Mouse (Mus musculus): ENCODE results near the gene Aldh8a1. TPM values are rescaled to one million over a fixed set of nuclear protein-coding genes. Genes with fewer than 3 reads are reported as not detected.

The Aldh8a1 gene
- polyA plus RNA-seq, 1 experiment from 2014 or later = not detected

- 61% methylated on average over 8 of the region's 8 CpGs for WGBS
- no peak overlapping the region for H3K27ac ChIP-seq
Observed at GRCm38 (mm10) chr10:21399622-21400021, 22.5 kb downstream of the Aldh8a1 start.

GRCm38 (mm10) chr10:21400031-21400430 is 22.9 kb downstream of the Aldh8a1 start:
- no peak overlapping the region for H3K4me2 ChIP-seq
- H3K27ac ChIP-seq = no peak overlapping the region
- H3K4me3 ChIP-seq (replicated peaks) = no peak overlapping the region
- WGBS = 66% methylated on average over 7 of the region's 7 CpGs
- H3K9me3 ChIP-seq = no peaks in the 10 kb centered on the region
- no peaks in the 10 kb centered on the region for H3K36me3 ChIP-seq
- ATAC-seq (ENCODE audit: insufficient number of reproducible peaks, insufficient read depth, low FRiP score, low TSS enrichment, low read depth) = no peak
- H3K4me1 ChIP-seq (replicated peaks) = no peaks in the 10 kb centered on the region
- H3K9ac ChIP-seq (replicated peaks) = no peak overlapping the region
- H3K27me3 ChIP-seq = no peaks in the 10 kb centered on the region

More at GRCm38 (mm10) chr10:21399622-21400021, 22.5 kb downstream of the Aldh8a1 start:
- Histone ChIP-seq H3K4me1 (replicated peaks) (no peaks in the 10 kb centered on the region), H3K4me2 (no peak overlapping the region), H3K36me3 (no peaks in the 10 kb centered on the region), H3K4me3 (replicated peaks) (no peak overlapping the region), H3K9ac (replicated peaks) (no peak overlapping the region), H3K9me3 (no peaks in the 10 kb centered on the region), H3K27me3 (no peaks in the 10 kb centered on the region)
- no peak for ATAC-seq (ENCODE audit: insufficient number of reproducible peaks, insufficient read depth, low FRiP score, low TSS enrichment, low read depth)

GRCm38 (mm10) chr10:21400453-21400852 is 23.4 kb downstream of the Aldh8a1 start:
- Histone ChIP-seq H3K9ac (replicated peaks) (no peak overlapping the region), H3K9me3 (no peaks in the 10 kb centered on the region), H3K36me3 (no peaks in the 10 kb centered on the region), H3K4me1 (replicated peaks) (no peaks in the 10 kb centered on the region), H3K27me3 (no peaks in the 10 kb centered on the region), H3K27ac (no peak overlapping the region), H3K4me3 (replicated peaks) (no peak overlapping the region), H3K4me2 (no peak overlapping the region)
- no peak for ATAC-seq (ENCODE audit: insufficient number of reproducible peaks, insufficient read depth, low FRiP score, low TSS enrichment, low read depth)
- 74% methylated on average over 2 of the region's 2 CpGs for WGBS

- Histone ChIP-seq H3K4me2 (no peak overlapping the region), H3K4me1 (replicated peaks) (no peaks in the 10 kb centered on the region), H3K36me3 (no peaks in the 10 kb centered on the region), H3K27me3 (no peaks in the 10 kb centered on the region), H3K27ac (no peak overlapping the region), H3K4me3 (replicated peaks) (no peak overlapping the region), H3K9me3 (no peaks in the 10 kb centered on the region), H3K9ac (replicated peaks) (no peak overlapping the region)
- no peak for ATAC-seq (ENCODE audit: insufficient number of reproducible peaks, insufficient read depth, low FRiP score, low TSS enrichment, low read depth)
- WGBS = 78% methylated on average over 4 of the region's 4 CpGs
Observed at GRCm38 (mm10) chr10:21401259-21401658, 24.2 kb downstream of the Aldh8a1 start.

GRCm38 (mm10) chr10:21404822-21405221 is 27.7 kb downstream of the Aldh8a1 start:
- Histone ChIP-seq H3K27me3 (no peaks in the 10 kb centered on the region), H3K9me3 (no peaks in the 10 kb centered on the region), H3K36me3 (no peaks in the 10 kb centered on the region), H3K4me2 (no peak overlapping the region), H3K27ac (no peak overlapping the region), H3K9ac (replicated peaks) (no peak overlapping the region), H3K4me3 (replicated peaks) (no peak overlapping the region), H3K4me1 (replicated peaks) (no peaks in the 10 kb centered on the region)
- 84% methylated on average over 4 of the region's 4 CpGs for WGBS
- ATAC-seq (ENCODE audit: insufficient number of reproducible peaks, insufficient read depth, low FRiP score, low TSS enrichment, low read depth) = no peak

- Histone ChIP-seq H3K4me2 (no peak overlapping the region), H3K36me3 (no peaks in the 10 kb centered on the region), H3K27ac (no peak overlapping the region), H3K4me3 (replicated peaks) (no peak overlapping the region), H3K9me3 (no peaks in the 10 kb centered on the region), H3K27me3 (no peaks in the 10 kb centered on the region), H3K9ac (replicated peaks) (no peak overlapping the region), H3K4me1 (replicated peaks) (no peaks in the 10 kb centered on the region)
- no peak for ATAC-seq (ENCODE audit: insufficient number of reproducible peaks, insufficient read depth, low FRiP score, low TSS enrichment, low read depth)
- 83% methylated on average over 11 of the region's 11 CpGs for WGBS
Observed at GRCm38 (mm10) chr10:21405707-21406534, 28.8 kb downstream of the Aldh8a1 start.

- Histone ChIP-seq H3K9ac (replicated peaks) (no peak overlapping the region), H3K36me3 (no peaks in the 10 kb centered on the region), H3K27ac (no peak overlapping the region), H3K27me3 (no peaks in the 10 kb centered on the region), H3K9me3 (no peaks in the 10 kb centered on the region), H3K4me3 (replicated peaks) (no peak overlapping the region), H3K4me2 (no peak overlapping the region), H3K4me1 (replicated peaks) (no peaks in the 10 kb centered on the region)
- no peak for ATAC-seq (ENCODE audit: insufficient number of reproducible peaks, insufficient read depth, low FRiP score, low TSS enrichment, low read depth)
- WGBS = 82% methylated on average over 5 of the region's 5 CpGs
Observed at GRCm38 (mm10) chr10:21410711-21411110, 33.6 kb downstream of the Aldh8a1 start.

- H3K4me3 ChIP-seq (replicated peaks) = no peak overlapping the region
- H3K4me2 ChIP-seq = no peak overlapping the region
- no peaks in the 10 kb centered on the region for H3K27me3 ChIP-seq
- no peak for ATAC-seq (ENCODE audit: insufficient number of reproducible peaks, insufficient read depth, low FRiP score, low TSS enrichment, low read depth)
- no peak overlapping the region for H3K27ac ChIP-seq
- 75% methylated on average over 6 of the region's 6 CpGs for WGBS
- H3K36me3 ChIP-seq = no peaks in the 10 kb centered on the region
- H3K9ac ChIP-seq (replicated peaks) = no peak overlapping the region
- no peaks in the 10 kb centered on the region for H3K9me3 ChIP-seq
- H3K4me1 ChIP-seq (replicated peaks) = no peaks in the 10 kb centered on the region
Observed at GRCm38 (mm10) chr10:21411621-21412205, 34.6 kb downstream of the Aldh8a1 start.

GRCm38 (mm10) chr10:21415031-21415430 is 37.9 kb downstream of the Aldh8a1 start:
- H3K27ac ChIP-seq = no peak overlapping the region
- ATAC-seq (ENCODE audit: insufficient number of reproducible peaks, insufficient read depth, low FRiP score, low TSS enrichment, low read depth) = no peak
- no peak overlapping the region for H3K9ac ChIP-seq (replicated peaks)
- no peaks in the 10 kb centered on the region for H3K36me3 ChIP-seq
- no peak overlapping the region for H3K4me2 ChIP-seq
- H3K27me3 ChIP-seq = no peaks in the 10 kb centered on the region
- WGBS = 73% methylated on average over 4 of the region's 4 CpGs
- no peak overlapping the region for H3K4me3 ChIP-seq (replicated peaks)
- no peaks in the 10 kb centered on the region for H3K4me1 ChIP-seq (replicated peaks)
- no peaks in the 10 kb centered on the region for H3K9me3 ChIP-seq

- 95% methylated on average over 5 of the region's 5 CpGs for WGBS
- Histone ChIP-seq H3K4me3 (replicated peaks) (no peak overlapping the region), H3K36me3 (no peaks in the 10 kb centered on the region), H3K27ac (no peak overlapping the region), H3K4me1 (replicated peaks) (no peaks in the 10 kb centered on the region), H3K9ac (replicated peaks) (no peak overlapping the region), H3K4me2 (no peak overlapping the region), H3K9me3 (no peaks in the 10 kb centered on the region), H3K27me3 (no peaks in the 10 kb centered on the region)
- ATAC-seq (ENCODE audit: insufficient number of reproducible peaks, insufficient read depth, low FRiP score, low TSS enrichment, low read depth) = no peak
Observed at GRCm38 (mm10) chr10:21416184-21416583, 39.1 kb downstream of the Aldh8a1 start.

GRCm38 (mm10) chr10:21419188-21419587 is 42.1 kb downstream of the Aldh8a1 start:
- Histone ChIP-seq H3K4me1 (replicated peaks) (no peaks in the 10 kb centered on the region), H3K4me2 (no peak overlapping the region), H3K4me3 (replicated peaks) (no peak overlapping the region), H3K9me3 (no peaks in the 10 kb centered on the region), H3K27me3 (no peaks in the 10 kb centered on the region), H3K9ac (replicated peaks) (no peak overlapping the region), H3K36me3 (no peaks in the 10 kb centered on the region), H3K27ac (no peak overlapping the region)
- 89% methylated on average over 14 of the region's 14 CpGs for WGBS
- no peak for ATAC-seq (ENCODE audit: insufficient number of reproducible peaks, insufficient read depth, low FRiP score, low TSS enrichment, low read depth)

All from limb, embryonic 12.5 days (tissue).